Mouse (Mus musculus): Measurements from ENCODE around the gene Jag2.

- no peak for TF ChIP-seq POLR2A (IDR thresholded peaks at IDR 0.05; ENCODE audit: extremely low read depth, insufficient read depth, low read length)
- no peak for TF ChIP-seq CTCF (IDR thresholded peaks at IDR 0.05; ENCODE audit: low read depth, low read length)
Measured at GRCm38 (mm10) chr12:112961428-112961827, 31.9 kb upstream of the Jag2 start.
